Mouse (Mus musculus) lung, adult 2 months (tissue): ENCODE measurements around the gene Rrp12.

Source experiments
- CTCF ChIP-seq: fragments of 200-500 bp; IDR thresholded peaks from 2 replicates; pipeline ENCODE4 v1.5.1; 2011; ENCODE audit warnings: mild to moderate bottlenecking, low read length, control low read depth; ENCODE audit not compliant: insufficient read depth
- POLR2A ChIP-seq: fragments of 200-500 bp; IDR thresholded peaks from 2 replicates; pipeline ENCODE4 v1.6.1; 2011; ENCODE audit warnings: low read depth, mild to moderate bottlenecking, control low read depth, low read length, borderline replicate concordance; ENCODE audit errors: extremely low read depth

DNA sequence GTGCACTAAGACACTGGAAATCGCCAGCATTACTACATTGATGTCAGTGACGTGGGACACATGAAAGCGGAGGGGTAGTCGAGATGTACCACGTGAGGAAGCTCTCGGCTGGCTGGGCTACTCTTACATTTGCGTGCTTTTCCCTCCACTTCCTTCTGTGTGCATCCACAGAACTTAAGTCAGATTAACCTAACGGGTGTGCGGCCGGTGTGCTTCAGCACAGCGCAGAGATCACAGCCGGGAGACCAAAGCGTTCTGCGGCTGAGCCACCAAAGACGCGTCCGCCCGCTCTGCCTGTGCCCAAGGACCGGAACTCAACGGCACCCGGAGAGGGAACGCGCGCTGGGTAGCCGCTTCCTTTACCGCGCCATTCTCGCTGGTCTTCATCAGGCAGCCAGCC, 36.7 kb upstream of the Rrp12 start:
- no peak for TF ChIP-seq POLR2A
- no peak for TF ChIP-seq CTCF
